Mouse (Mus musculus) small intestine, adult 2 months (tissue): Measurements from ENCODE around the gene 9930022D16Rik.

Source experiments
- CTCF ChIP-seq: fragments of 200-500 bp; IDR thresholded peaks from 2 replicates; pipeline ENCODE4 v1.5.1; 2012; ENCODE audit warnings: low read depth, mild to moderate bottlenecking, control low read depth, inconsistent platforms, low read length, moderate library complexity, mixed read lengths; ENCODE audit not compliant: insufficient replicate concordance, insufficient read length; ENCODE audit errors: extremely low read depth
- POLR2A ChIP-seq: fragments of 200-500 bp; IDR thresholded peaks from 2 replicates; pipeline ENCODE4 v1.6.1; 2012; ENCODE audit warnings: low read depth, mild to moderate bottlenecking, control low read depth, inconsistent platforms, low read length, moderate library complexity

GRCm38 (mm10) chr11:109458165-109458564 lies 44.4 kb downstream of the 9930022D16Rik start:
- TF ChIP-seq POLR2A (no peak), CTCF (no peak)
